Mouse (Mus musculus) urinary bladder, postnatal 14 days (tissue): ENCODE results near the gene Tmem167.
A peak's percentile ranks its signal among the peaks of the same experiment; 100 is the strongest.
"Not testable (repeated sequence)": the region's sequence is repeated elsewhere in the genome, so short reads cannot be mapped to it uniquely, and the experiment has no call there.

Source experiments
- DNase-seq: peaks from one replicate; pipeline ENCODE4 v3.0.0; 2021; ENCODE audit warnings: low spot score

The Tmem167 gene

DNA sequence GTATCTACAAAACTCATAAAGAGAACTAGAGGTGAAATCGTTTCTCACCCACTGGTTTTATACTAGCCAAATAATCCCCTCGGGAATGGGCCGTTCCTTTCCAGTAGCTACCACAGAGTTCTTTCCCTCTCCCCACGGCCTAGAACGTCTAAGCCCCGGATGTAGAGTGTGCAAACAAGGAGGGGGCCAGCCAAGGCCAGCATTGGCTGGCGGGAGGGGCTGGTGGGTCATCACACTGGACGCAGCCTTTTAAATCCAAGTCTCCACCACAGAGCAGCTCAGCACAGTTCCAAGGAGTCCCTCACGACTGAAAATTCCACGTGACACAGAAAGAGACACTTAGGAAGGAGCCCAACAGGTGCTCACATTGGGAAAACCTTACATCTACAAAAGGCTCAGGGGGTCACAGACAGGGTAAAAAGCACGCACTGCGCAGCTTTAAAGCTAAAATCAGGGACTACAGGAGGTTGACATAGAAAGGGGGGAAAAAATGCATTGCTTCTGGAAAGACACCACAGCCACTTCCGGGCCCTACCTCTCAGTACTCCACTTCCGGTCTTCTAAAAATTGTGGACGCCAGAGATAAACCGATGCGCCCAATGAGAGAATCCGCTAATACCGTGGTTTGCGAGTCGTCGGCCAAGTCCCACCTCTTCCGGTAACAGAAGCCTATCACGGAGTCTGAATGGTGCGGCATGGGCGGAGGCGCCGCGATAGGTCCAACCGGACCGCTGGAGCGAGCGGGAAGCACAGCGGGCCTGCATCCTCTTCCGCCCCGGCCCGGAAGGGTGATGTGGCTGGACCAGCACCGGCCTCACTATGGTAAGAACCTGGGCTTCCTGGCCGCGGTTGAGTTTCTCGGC lies at the start of gene Tmem167, which contains the start of gene Xrcc4:
Tmem167 (plus strand) TSS at position 162 of the 863 bp plus-strand sequence.
Xrcc4 (minus strand) TSS at position 647 of the 863 bp plus-strand sequence.
- peak; percentile 97 for DNase-seq

DNA sequence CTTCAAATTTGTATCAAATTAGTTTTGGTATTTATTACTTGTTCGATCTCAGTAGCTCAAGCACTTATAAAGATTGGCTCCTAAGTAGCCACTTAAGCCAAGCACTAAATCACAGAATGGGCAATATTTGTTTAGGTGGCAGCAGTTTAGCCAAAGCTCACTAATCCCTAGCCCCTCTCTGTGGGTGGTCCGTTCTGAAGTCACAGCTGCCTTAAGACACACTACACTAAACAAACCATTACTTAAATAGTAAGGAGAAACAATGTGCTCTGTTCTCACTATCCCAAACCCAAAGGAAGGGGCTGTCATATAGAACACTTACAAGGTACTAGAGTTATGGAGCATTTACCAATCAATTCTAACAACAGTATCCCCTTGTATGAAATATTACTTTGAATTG lies 49.3 kb upstream of the Tmem167 start:
- DNase-seq, result no peak

DNA sequence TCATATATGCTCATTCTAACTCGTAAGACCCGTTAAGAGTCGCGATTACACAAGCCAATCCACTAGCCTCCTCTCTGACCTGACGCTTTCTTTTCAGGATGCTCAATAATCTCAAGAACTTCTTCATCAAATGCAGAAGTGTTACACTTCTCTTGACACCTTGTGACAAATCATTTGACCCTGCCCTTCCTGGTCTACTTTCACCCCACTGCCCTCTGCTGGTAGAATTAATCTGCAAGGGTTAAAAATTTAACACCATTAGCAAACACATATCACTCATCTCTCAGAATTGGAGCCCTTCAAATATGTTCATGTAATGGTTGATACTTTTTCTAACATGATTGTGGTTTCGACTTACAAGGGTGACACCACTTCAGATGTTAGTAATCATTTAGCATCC lies 37.2 kb upstream of the Tmem167 start:
- DNase-seq, result no peak

DNA sequence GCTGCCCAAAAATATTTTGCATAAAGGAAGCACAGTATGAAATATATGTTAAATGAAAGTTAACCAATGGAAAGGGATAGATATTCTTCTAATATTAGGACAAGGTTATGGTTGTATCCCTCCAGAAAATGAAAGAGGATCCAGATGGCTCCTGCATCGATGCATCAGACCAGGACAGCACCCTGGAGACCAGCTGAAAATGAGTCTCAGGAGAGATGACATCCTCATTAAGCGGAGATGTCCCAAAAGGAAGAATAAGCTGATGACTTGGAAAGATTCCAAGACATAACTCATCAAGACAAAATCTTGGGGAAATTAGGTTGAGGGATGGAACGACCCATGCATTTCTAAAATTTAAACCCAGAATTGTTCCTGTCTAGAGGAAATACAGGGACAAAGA lies 36.5 kb upstream of the Tmem167 start:
- DNase-seq, result no peak

DNA sequence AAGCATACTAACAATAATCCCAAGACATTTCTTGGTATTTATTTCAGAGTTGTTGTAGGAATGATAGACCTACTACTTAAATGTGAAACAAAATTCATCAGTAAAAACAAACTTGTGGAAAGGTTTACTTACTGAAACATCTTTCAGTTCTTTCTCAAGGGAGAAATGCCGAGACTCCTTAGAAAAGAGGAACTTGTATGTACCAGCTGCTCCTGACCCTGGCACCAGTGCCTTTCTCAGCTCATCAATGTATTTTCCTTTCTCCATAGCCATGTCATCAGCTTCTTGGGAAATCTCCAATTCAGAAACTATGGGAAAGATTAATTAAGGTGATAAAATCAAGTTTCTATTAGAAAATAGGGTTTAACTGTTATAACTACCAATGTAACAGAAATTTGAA lies 27.0 kb upstream of the Tmem167 start:
- no peak for DNase-seq

DNA sequence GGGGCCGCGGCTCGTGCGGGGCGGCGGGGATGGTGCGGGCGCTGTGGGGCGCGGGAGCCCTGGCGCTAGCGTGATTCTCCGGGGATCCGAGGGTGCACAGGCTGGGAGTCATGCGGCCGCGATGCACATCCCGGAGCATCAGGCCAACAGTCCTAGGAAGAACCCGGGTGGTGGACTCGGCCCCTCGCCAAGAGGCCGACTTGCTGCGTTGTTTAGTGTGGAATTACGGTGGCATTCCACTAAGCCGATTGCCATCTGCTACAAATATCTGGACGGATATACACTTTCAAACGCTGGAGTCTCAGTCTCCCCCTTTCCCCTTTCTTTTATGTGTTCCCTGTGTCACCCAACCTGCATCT lies 881 bp downstream of the Tmem167 start:
- DNase-seq, result no peak

DNA sequence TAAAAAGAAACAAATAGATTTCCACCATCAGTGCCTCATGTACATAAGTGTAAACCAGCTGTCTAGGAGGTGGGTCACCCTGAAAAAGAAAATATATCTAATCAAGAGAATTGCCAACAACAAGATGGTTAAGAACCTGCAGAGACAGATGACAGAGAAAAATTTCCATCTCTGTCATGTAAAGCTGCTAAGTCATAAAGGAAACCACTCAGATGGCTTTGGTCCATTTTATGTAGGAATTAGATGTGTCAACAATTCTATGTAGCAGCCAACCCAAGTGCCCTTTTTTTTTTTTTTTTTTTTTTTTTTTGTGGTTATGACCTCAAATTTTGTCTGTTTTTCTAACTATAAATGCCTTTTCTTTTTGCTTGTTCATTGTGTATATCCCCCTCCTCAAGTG lies 12.6 kb downstream of the Tmem167 start:
- no peak for DNase-seq

DNA sequence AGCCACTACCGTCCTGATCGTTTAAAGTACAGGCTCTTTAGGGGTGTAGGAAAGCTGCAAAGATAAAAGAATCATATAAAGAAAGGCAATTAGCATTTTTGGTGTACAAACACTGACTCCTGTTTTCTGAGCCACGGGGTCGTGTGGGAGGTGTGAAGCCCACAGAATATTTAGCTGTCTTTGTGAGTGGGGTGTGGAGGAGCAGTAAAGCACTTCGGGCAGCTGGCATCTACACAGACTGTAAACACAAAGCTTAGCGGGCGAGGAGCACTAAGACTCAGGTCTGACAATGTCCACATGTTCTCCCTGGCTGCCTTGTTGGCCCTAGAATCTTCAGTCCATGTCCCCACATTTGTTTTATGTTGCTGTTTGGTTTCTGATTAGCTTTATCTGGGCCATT lies 17.2 kb downstream of the Tmem167 start:
- DNase-seq, result no peak

DNA sequence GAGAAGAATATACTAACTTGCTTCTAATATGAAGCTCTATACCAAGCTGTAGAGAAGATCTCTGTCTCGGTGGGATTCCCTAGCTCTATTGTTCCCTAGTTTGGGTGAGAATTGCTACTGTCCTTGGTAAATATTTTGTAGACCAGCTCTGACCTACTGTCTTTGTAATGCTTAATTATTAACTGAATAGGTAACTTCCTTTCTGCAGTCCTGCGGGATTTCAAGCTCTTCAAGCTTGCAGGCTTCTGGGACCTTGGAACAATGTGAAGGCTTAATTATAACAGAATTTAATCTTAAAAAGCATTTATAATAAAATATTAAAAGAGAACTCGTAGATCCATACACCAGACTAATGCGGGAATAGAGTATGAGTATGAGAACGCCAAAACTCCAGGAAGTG lies 19.8 kb downstream of the Tmem167 start:
- not testable (repeated sequence) for DNase-seq

DNA sequence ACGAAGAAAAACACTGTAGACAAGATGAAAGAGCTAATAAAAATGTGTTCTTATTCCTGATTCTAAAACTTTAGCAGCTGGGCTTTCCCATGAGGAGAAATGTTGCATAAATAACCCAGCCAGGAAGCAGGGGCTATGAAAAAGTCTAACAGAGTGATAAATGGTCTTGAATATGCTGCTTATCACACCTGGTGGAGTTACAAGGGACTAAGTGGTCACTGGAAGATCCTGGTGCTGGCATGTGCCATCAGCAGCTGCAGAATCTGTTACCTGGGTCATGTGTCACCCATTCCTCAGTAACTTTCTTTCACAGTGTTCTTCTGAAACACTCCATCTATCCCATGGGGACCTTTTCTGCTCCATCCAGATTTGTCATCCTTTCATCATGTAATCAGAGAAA lies 22.8 kb downstream of the Tmem167 start:
- DNase-seq, result no peak

DNA sequence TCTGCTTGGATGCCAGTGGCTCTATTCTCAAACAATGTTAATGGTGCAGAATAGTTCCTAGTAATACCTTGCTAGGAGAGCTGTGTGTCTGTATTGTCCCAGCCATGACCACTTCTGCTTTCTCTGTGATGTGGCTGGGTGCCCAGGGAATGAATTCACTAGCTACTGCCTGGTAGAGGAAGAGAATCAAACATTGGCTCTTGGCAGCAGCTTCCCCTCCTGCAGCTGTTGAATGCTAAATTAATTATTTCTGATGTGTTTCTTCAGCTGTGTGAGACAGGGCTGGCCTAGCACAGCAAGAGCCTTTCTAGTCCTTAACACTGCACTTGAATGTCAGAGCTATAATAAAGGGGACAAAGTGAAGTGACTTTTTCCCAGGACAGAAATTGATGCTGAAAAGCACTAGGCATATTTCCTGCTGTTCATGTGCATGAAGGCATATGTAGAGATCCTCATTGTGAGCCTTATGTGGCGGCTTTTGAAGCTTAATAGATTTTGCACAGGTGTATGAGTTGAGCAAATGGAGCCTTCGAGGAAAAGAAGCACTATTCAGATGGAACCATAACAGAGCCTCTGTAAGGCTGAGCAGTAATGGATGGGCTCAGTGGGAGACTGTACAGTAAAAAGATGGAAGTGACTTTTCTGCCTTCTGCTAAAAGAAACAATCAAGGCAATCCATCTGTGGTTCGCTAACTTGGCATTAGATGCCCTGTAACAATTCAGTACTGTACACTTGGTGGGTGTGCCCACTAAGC lies 47.4 kb downstream of the Tmem167 start:
- DNase-seq, result no peak

DNA sequence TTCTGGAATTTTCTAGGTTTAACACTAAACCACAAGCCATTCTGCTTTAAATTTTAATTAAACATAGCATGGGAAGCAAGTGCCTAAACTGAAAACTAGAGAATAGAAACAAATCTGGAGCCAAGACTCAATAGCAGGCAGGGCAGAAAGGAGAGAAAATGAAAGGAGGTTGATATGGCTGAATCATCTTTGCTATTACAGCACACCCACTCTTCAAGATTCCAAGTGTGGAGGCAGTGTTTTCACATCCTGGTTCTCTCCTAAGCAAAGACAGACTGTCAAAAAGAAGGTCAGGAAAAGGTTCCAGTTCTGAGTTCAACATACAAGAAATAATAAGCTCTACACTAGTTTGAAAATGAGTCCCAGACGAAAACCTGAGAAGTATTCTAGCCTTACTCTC lies 52.8 kb downstream of the Tmem167 start:
- no peak for DNase-seq

DNA sequence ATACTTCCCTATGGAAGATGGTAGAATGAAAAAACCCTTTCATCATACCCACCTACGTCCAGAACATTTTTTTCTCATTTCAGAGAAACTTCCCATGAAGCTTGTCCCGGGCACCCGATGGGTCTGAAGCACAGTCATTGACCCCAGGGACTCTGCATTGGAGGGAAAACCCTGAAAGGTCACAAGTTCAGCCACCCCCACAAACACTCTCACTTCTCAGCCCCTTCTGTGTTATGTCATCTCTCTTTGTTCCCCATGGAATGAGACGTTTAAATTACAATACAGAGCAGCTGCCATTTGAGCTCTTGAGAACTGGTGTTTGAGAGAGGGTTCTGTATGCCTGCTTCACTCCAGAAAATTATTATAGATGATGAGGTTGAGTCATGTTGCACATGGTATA lies 54.3 kb downstream of the Tmem167 start:
- no peak for DNase-seq

DNA sequence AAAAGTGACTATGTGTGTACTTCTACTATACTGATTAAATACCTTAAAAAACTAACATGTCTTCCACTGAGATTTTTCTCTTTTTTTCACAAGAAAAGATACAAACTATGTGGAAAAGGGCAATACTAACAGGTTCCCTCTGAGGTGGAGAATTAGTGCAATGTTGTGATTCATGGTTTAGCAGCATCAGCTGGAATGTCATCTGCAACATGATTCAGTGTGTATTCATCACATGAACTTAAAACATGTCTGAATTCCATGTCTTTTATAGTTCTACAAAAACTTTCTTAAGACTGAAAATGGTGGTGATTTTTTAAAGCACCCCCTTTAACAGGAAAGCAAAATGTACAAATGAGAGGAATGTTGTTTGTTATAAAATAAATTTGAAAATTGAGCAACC lies 63.0 kb downstream of the Tmem167 start:
- no peak for DNase-seq

DNA sequence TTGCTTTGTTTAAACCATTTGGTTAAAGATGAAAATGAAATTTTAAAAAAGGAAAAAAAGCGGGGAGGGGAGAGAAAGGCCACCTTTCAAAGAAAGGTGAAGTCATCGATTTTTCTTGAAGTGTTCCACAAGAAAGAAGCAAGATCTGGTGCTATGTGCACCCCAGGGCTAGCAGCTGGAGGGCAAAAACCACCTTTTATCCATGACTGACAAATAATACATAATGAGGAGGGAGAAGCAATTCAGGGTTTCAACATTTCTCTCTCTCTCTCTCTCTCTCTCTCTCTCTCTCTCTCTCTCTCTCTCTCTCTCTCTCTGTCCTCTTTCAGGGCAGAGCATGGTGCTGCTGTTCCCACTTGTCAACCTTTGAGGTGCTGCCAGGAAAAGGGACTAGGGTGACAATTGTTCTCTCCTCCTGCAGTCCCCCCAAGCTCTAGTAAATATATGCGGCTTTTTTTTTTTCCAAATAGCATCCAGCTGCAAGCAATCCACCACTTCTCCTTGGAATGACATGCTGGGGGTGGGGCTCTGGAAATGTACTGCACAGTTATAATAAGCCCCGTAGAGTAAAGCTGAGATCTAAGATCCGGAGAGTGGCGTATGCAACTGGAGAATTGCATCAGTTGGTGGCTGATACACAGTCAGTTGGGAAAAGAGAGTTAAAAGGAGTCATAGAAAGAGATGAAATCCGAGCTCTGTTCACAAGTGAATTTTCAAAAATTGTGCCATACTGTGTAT lies 63.8 kb downstream of the Tmem167 start:
- no peak for DNase-seq

DNA sequence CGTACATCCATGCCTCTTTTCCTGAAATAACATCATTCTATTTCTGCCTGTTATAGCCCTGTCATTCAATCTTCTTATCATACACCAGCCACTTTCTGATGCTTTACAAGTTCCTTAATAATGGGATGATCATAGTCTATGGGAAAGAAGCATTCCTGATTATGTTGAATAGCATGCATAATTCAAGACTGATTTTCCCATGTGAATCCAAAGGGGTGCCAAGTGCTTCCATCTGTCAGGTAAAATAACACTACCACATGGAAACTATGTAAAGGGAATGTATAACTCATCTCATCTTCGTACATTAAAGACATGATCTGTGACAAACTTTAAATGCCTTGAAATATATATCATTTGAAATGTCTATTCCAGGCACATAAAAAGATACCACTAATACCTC lies 75.2 kb downstream of the Tmem167 start:
- DNase-seq, result no peak

DNA sequence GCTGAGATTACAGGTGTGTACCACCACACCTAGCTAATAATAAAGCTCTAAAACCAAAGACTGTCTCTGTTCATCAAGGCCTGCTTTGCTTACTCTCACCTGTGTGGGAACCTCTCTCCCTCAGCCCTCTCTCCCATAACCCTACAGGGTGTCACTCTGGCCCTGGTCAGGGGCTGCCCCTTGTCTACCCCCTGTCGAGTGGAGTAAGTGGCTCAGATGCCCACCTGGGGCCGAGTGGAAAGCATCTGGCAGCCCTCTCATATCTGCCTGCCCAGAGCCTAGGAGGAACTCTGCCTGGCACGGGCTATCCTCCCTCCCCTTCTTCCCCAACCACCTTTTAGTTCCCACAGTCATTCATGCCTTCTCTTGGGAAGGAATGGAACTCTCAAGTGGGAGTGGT lies 78.1 kb downstream of the Tmem167 start:
- DNase-seq, result no peak

DNA sequence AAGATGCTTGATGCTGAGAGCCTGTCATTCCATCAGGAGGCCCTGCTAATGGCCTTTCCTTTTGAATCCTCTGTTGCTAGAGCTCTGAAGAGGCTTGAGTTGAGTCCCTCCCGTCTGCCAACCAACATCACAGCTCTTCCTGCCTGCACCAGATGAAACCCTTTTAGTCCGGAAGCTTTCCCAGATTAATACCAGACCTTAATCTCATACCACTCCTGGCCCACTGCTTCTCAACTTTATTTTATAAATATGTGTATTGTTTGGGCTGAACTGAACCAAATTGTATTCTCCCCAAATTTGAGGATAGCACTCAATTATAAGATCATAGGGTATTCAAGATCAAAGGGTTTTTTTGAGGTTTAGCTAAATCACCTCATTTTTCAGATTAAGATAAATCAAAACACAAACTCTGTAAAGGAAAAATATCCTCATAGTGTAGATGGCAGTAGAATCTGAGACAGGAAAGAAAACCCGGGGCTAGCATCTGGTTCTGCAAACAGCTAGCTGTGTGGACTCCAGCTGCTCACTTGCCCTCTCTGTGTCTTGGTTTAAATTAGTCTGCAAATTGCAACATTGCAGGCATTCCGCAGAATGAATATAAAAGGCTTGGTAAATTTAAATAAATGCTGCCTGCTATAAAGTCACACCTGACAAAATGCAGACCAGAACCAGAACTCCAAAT lies 81.3 kb downstream of the Tmem167 start:
- no peak for DNase-seq

DNA sequence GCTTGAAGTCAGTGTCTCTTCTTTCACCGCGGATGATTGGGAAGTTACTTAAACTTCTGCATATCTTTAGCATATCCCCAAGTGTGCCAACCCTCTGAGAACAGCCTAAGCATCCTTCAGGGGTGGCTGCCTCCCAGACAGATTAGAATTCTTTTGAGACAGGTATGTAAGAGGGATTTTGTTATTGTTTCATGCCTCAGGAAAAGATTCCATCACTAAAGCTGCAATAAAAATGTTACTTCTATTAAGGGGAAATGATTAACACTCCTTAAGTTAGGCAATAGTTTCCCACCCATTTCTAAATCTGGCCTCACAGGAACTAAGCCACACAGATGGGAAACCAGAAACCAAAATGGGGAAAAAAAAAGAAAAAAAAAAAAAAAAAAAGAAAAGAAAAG lies 81.9 kb downstream of the Tmem167 start:
- DNase-seq, result no peak

DNA sequence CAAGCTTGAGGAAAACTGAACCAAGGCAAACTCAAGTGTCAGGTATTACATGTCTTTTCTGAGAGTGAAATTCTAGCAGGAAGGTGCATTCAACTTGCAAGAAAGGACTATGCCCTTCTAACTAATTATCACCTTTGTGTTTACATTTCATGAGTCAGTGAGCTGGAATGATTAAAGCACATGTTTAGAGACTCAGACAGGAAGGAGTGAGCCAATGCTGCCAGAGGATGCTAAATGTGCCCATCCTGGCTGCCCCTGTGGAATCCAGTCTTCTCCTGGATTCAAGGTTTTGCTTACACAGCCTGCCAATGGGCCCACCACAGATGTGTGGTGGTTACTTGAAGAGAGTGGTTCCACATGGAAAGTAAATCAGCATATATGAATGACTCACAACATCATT lies 82.5 kb downstream of the Tmem167 start:
- DNase-seq, result no peak

DNA sequence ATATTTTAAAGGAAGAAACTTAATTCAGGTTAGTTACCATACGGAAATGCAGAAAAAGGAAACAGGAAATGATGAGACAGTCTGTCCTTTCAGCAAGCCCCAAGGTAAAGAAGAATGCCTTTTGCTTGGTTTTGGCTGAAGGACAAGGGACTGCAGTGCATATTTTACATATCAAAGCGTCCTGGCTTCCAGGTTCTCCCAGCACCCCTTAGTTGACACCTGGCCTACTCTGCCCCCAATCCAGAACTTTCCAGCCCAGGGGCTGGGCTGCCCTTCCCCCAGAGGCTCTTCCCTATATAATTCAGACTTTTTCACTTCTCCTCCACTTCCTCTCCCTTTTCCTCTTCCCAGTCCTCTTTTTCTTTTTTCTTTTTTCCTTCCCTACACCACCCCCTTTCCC lies 86.7 kb downstream of the Tmem167 start:
- DNase-seq, result no peak

DNA sequence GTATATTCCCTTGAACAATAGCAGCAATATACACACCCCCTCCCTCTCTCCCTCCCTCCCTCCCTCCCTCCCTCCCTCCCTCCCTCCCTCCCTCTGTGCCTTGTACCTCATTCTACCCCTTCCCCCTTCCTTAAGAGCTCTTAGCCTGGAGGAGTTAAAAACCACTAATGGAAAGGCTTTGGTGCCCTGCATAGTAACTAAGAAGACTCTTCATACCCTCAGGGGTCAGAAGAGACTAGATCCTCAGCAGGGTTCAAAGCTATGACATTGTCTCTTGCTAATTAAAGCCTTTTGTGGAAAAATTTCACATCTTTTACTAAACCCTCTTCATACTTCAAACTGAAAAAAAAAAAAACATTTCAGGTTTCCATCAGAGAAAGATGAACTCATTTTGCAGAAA lies 93.3 kb downstream of the Tmem167 start:
- DNase-seq, result no peak
